Mouse (Mus musculus): ENCODE measurements around the gene Gria1. TPM values are rescaled to one million over a fixed set of nuclear protein-coding genes. Genes with fewer than 3 reads are reported as not detected.

The Gria1 gene
- total RNA-seq, 2 experiments from 2014 or later, result 0.47 to 0.95 TPM

DNA sequence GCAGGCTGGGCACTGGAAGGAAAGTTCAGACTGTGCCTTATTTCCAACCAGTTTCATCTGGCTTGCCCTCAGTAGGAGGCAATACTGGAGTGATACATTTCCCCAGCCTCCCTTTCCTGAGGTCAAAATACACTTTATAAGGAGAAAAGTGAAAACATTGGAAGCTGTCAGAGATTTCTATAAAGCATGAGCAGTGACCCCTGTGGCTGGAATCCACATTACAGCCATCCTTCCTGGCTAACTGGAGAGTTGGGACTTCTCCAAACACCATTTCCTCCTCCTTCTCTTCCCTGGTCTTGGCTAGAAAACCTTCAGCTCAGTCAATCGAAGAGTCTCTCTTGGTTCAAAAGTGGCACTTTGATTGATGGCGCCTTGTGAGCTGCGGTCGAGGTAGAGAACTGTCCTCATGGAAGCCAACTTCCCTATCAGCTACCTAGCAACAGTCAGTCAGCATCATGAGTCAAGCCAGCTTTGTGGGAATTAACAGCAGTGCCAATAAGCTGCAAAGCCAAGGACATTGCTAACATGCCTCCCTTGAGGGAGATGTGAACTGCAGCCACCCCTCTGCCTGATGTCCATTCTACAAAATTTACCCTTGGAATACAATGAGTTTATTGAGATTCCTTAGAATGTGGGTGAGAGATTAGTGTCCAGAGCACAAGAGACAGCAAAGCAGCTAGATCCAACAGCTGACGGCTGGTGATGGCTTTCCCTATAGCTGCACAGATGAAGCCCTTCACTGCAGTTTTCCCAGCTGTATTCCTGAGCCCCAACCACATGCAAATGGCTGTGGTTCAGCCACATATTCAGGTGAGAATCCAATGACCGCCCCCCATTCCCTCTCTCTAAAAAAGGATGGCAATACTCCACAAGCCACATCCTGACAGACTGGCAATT, 40.7 kb downstream of the Gria1 start:
- DNase-seq (ENCODE audit: low spot score), result peak; percentile 33
- intact Hi-C loops (cut with DNase I), result no loop called here

DNA sequence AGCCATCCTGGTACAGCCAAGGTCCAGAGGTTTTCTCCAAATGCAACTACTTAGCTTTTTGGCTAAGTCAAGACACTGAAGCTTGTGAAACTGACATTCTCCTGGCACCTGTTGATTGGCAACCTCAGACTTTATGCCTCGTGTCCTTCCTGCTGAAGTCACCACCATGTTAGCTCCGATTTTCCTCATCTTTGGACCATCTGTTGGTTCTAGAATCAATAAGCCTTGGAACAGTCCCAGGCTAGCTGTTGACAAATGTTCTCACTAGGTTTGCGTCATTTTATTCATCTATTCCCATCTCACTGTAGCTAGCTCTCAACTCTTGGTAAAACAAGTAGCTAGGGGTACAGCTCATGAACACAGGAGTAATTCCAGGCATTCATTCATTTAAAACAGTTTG, 51.3 kb downstream of the Gria1 start:
- intact Hi-C loops (cut with DNase I), result no loop called here
- DNase-seq (ENCODE audit: low spot score), result no peak

DNA sequence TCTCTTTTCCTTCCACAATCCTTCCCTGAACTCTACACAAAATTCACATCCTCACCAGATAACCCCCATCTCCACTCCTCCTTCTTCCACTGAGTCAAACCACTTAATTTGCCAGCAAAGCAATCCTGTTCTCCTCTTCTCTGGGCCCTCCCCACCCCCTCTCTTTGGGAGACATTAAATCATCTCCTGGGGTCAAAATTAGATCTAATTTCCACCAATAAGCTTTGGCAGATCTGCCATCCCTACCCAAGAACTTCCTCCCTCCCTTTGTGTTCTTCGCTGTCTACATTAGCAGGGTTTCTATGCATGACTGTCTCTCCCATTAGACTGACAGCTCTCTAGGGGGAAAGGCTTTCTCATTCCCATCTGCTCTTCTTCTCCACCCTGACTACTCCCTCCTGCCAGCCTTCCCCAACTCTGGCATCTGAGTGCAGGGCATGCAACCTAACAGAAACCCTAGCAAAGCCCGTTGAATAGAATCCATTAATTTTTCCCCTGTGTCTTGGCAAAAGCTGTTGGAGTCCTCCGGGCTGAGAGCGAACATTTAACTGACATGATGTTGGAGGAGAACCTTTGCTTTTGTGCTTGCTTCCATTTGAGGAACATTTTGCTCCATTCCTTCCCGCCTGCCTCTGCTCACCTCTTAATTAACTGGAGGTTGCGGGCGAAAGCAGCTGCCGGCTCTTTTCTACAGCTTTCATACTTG, 59.2 kb downstream of the Gria1 start:
- intact Hi-C loops (cut with DNase I), result no loop called here

DNA sequence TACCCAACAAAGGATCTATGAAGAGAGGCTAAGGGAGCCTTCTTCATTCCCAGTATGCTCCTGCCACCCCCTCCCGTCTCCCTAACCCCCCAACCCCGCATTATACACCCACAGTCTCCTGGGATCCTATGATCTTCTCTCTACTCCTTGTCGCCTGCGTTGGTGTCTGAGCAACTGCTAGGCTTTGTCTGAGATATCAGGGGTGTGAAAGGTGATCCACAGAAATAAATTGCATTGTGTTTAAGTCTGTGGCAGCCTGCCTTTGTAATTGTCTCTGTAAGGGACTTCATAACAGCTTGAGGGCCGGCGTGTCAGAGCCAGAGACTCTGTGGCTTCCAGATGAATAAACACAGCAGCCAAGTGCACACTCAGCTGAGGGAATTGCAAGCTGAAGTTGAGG, 61.0 kb downstream of the Gria1 start:
- intact Hi-C loops (cut with DNase I), result no loop called here
- no peak for DNase-seq (ENCODE audit: low spot score)

More for the DNA sequence above, 59.2 kb downstream of the Gria1 start:
- DNase-seq (ENCODE audit: low spot score), result no peak

DNA sequence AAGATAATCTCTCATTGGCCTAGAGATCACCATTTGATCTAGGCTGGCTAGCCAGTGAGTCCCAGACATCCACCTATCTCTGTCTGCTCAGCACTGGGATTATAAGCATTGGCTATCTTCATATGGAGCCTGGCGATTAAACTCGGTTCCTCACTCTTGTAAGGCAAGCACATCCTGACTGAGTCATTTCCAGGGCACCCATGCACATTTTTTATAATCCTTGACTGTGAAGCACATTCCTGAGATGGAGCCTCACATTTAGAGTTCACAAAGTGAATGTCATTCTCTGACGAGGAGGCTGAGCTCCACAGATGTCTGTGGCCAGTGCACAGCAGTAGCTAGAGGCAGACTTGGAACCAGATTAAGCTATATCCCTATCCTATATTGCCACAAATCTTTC, 68.2 kb downstream of the Gria1 start:
- intact Hi-C loops (cut with DNase I), result no loop called here

DNA sequence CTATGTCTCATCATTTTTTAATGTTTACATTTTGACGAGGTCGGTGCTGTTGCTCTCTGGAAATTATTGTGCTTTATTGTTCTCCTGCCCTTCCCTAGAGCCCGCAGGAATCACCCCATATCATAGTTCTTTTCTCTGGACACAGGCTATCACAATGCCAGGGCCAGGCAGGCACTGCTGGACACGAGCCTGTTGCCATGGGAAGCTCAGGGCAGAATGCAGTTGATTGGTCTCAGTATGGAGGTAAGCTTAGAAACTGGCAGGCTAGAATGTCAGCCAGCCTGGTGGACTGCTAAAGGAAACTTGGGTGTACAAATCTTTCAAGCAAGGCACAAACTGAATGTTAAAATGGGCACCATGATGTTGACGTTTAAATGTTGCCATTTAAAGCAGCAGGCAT, 78.3 kb downstream of the Gria1 start:
- intact Hi-C loops (cut with DNase I), result no loop called here
- DNase-seq (ENCODE audit: low spot score), result no peak

More for the DNA sequence above, 68.2 kb downstream of the Gria1 start:
- no peak for DNase-seq (ENCODE audit: low spot score)

DNA sequence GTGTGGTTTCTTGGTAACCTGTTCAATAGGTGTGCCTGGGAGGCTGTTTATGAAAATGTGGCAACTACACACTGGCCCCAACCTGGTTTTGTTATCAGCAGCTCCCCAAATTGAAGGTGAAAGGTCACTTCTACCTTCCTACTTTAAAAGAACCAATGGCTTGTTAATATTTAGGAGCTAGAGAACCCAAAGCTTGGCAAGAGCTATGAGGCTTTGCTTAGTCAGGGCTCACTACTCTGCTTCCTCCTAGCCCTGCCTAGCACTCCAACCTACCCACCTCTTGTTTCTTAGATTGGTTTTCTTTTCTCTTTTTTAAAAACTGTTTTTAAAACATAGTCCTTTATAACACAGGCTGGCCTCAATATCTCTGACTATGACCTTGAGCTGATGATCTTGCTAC, 79.5 kb downstream of the Gria1 start:
- intact Hi-C loops (cut with DNase I), result no loop called here
- DNase-seq (ENCODE audit: low spot score), result no peak

DNA sequence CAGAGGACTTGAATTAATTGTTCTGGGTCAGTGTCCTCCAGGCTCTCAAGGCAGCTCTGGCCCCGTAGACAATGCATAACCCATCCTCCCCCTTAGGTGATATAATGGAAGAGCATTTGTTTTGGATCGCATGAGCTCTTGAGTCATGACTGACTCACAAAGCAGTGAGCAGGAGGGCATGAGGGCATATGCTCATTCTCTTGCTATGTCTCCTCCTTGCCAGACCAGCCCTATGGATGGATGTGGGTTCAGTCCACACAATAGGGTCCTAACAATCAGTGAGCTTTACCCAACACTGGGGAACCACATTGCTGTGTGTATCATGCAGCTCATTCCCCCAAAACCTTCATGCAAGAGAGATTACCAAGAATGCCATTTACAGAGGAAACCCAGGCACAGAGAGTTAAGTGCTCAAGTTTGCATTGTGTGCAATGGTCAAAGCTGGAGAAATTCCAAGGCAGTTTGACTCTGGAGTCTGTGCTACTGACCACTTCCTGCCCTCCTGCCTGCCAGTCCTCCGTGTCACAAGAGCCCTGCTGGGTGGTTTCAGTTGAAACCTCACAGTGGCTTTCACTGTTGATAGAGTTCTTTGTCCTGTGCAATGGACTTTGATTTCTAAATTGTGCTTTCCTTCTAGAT, 80.2 kb downstream of the Gria1 start:
- DNase-seq (ENCODE audit: low spot score), result no peak
- intact Hi-C loops (cut with DNase I), result no loop called here

DNA sequence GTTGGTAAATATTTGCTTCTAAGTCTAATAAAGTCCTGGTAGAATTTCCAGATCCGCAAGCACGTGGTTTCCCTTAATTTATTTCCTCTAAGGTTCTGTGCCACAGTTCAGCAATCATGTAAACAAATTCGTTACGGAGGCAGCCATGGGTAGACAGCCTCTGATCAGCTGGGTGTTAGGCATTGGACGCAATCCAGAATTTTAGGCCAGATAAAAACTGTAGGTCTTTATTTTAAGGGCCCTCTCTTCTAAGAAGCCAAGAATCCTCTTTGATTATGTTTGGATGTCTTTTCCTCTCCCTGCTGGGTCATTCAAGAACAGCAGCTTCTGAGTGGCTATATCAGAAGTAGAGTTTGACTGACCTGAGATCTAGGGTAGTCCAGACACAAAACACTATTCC, 89.3 kb downstream of the Gria1 start:
- intact Hi-C loops (cut with DNase I), result no loop called here
- no peak for DNase-seq (ENCODE audit: low spot score)

DNA sequence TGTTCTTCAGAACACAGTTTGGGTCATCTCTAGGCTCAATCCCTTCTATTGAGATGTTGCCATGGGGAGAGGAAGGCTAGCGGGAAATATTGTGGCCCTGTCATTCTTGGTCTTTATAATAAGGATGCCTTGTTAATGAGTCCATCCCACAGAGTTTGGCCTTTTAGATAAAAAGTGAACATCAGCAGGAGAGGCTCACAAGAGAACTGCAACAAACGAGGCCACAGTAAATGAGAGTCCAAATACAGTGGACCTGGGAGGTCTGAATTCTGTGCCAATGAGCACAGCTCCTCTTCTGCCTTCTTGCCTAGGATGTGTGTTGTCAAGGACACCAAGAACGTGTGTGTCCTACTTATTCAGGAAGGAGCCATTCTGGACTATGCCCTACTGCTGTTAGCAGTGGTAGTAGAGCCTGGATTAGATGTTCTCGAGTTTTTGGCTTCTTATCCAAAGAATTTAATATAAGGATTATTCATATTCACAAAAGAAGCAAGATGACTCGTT, 92.6 kb downstream of the Gria1 start:
- DNase-seq (ENCODE audit: low spot score), result no peak
- intact Hi-C loops (cut with DNase I), result no loop called here

DNA sequence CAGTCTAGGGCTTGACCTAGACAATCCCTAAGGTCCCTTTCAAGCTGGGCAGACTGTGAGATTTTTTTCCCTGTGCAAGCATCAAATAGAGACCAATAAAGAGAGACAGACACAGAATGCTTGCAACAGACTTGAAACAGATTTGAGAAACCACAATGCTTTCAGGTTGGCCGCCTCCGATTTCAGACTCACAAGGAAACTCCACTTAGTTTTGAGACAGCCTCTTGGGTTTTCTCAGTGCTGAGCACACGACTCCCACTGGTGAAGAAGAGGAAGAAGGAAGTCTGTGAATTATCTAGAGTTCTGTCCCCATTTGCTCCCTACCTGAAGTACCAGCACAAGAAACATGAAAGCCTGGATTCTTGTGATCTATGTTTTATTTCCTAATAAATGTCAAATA, 94.5 kb downstream of the Gria1 start:
- DNase-seq (ENCODE audit: low spot score), result no peak
- intact Hi-C loops (cut with DNase I), result no loop called here

DNA sequence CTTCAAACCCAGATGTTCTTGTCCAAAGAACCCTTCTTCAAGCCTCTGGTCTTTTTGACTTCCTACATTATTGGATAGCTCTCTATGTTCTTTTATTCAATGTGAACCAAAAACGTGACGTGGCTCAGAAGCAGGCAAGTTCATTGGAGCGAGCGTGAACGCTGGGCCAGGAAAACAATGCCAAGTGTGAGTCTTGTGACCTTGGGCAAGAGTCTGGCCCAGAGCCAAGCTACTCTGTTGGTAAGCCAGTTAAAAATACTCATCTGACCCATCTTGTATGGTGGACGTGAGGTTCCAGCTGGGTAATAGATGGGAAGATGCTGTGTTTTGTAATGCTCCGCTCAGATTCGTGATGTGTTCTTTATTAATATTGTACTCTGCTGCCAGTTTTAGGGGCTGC, 101.2 kb downstream of the Gria1 start:
- intact Hi-C loops (cut with DNase I), result no loop called here
- DNase-seq (ENCODE audit: low spot score), result no peak

DNA sequence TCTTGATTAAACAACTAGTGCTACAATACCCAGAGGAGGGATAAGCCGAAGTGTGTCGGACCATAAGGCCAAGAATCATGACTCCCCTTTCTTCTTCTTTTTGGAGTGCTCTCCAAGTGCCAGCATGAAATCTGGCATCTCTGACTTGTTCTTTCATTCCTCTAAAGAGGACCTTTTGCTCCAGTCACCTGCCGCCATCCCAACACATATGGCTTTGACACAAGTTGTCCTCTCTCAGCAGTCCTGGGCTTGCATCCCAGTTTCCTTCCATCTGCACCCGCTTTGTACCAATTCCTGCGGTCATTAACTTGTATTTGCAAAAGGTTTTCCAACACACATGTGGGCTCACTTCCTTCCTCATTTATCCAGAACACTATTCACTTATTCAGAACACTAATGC, 103.2 kb downstream of the Gria1 start:
- DNase-seq (ENCODE audit: low spot score), result no peak
- intact Hi-C loops (cut with DNase I), result no loop called here

DNA sequence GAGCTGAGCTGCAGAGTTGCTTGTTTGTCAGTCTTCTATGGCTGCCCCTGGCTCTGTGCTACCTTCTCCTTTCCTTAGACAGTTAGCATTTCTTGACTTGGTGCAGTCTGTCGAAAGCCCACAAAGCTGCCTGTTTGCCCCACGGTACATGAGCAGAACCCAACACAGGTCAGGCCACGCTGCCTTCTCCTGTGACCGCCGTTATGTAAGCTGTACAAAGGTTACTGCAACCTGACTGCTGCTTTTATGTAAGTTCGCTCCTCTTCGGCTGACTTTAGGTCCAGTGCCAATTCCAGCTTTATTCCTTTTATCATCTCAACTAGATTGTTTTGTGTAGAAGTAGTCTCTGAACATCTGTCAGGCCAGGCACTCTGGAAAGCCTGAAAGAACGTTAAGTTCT, 115.9 kb downstream of the Gria1 start:
- intact Hi-C loops (cut with DNase I), result no loop called here
- DNase-seq (ENCODE audit: low spot score), result no peak

DNA sequence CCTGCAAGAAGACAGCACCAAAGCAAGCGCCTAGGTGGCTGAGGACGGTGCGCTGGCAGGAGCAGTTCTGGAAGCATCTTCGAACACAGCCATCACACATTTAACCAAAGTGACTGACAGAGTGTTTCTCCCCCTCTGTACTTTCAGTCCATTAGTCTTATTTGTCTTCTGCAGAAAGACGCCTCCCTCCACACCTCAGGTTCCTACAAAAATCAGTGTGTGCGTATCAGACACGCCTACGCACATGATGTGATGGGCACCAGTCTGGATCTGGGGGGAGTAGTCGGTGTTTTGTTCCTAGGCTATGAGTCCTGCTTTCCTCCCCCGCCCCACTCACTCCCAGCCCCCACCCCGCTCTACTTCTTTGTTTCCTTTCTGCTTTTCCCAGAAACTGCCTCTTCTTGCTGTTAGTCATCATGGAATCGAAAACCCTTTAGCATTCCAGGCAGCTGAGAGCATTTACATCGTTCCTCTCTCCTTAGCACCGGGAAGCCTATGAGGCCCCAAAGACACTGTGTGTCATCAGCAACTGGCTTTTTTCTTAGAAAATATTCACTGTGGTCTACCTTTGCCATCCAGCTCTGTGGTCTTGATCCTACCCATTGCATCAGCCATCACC, 129.1 kb downstream of the Gria1 start:
- intact Hi-C loops (cut with DNase I), result no loop called here
- no peak for DNase-seq (ENCODE audit: low spot score)

DNA sequence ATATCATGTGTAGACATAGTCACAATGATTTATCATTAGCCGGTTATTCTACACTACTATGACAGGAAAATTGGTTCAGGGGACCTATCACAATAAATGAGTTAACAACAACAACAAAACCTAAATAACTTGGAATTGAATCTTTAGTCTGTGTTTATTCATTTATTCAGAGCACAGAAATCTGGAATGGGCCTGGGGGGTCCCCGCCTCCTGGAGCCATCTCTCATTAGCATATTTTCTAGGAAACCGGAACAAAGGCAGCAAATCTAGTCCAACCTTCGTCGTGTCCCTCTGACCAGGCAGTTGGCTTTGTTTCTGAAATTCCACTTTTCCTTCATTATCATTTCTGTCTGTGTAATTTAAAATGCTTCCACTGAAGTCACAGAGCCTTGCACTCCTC, 132.5 kb downstream of the Gria1 start:
- no peak for DNase-seq (ENCODE audit: low spot score)
- intact Hi-C loops (cut with DNase I), result no loop called here

DNA sequence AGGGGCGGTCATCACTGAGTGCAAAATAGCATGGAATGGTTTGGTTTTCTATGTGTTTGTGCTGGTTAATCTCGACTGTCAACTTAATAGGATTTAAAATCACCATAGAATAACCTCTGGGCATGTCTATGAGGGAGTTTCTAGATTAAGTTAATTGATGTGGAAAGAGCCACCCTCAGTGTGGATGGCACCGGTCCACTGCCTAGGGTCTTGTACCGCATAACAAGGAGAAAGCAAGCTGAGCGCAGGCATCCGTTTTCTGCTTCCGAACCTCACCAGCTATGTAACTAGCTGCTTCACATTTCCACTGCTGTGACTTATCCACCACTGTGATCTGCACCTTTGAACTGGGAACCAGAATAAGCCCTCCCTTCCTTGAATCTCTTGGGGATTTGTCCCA, 134.0 kb downstream of the Gria1 start:
- DNase-seq (ENCODE audit: low spot score), result no peak
- intact Hi-C loops (cut with DNase I), result no loop called here

DNA sequence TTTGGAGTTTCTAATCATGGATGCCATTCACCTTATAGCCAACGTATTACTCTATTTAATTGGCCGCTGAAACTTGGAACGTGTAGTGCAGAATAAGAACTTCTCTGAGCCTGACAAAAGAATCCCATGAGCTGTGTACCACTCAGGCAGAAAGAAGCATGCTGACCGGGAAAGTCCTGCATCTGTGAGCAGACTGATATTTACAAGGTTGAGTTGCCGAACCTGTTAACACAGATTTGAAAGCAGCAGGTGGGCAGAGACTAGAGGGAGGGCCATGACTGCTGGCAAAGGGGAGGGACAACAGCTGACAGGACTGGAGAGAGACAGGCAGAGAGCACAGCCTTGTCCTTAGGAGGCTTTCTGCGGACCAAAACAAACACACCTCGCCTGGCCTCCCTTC, 134.5 kb downstream of the Gria1 start:
- intact Hi-C loops (cut with DNase I), result no loop called here
- no peak for DNase-seq (ENCODE audit: low spot score)

DNA sequence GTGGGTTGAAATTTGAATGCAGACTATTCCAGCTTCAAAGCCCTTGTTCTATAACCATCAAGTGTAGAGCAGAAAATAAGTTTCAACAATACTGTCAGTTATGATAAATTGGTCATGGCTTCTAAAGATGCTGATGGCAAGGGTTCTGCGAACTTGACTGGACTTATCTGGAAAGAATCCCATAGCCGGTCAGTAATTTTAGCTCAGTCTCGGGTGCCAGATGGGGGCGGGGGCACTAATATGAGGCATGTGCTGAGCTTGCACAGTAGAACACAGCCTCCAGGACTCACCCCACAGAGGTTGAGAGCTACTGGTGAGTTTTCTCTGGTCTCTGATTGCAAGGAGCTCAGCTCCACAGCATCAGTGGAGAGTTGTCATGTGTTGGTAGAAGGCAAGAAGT, 140.5 kb downstream of the Gria1 start:
- no peak for DNase-seq (ENCODE audit: low spot score)
- intact Hi-C loops (cut with DNase I), result no loop called here

DNA sequence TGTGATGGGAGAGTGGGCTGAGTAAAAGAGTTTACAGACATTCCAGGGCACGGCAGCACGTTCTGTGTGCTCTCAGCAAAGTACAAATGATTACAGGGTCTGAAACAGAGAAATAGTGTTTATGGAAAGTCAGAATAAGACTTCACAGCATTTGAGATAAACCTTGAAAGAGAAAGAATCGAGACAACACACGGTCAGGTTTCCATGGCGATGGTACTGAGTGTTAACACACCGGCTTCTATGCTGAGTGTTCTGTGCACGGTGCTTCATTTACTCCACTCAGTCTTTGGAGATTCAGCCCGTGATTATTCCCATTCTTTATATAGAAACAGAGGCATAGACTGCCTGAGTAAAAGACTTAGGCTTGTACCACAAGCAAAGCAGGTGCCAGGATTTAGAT, 143.8 kb downstream of the Gria1 start:
- intact Hi-C loops (cut with DNase I), result no loop called here
- DNase-seq (ENCODE audit: low spot score), result no peak
